Mouse (Mus musculus): ENCODE measurements around the gene Plb1. TPM values are rescaled to one million over a fixed set of nuclear protein-coding genes. Genes with fewer than 3 reads are reported as not detected.

Plb1 gene
- total and polyA plus RNA-seq, 3 experiments: 0.51 to 2.3 (median 0.66) TPM

DNA sequence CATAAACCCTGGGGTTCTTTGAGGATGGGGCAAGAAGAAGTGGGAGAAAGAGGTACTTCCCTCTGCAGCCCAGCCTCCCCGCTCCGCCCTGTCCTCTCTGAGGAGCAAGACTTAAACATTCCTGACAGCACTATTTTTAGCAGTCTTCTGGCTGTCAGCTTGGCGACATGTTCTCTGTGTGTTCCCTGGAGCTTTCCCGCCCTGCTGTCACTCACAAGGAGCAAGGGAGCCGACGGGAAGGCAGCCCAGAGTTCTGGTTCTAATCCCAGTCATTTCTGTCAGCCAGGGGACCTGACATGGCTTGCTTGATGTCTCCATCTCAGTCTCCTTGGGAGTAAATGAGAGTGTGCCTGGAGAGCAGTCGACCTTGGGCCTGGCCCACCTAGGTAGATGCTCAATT, 40.0 kb downstream of the Plb1 start:
- 0 out of 4 replicates have a peak, but pooled peaks cover 0 to 3% of the 10 kb centered on the region in 2 experiments for H3K4me1 ChIP-seq (ENCODE audit: control insufficient read depth in 1 of 2, insufficient read depth in 2 of 2)

DNA sequence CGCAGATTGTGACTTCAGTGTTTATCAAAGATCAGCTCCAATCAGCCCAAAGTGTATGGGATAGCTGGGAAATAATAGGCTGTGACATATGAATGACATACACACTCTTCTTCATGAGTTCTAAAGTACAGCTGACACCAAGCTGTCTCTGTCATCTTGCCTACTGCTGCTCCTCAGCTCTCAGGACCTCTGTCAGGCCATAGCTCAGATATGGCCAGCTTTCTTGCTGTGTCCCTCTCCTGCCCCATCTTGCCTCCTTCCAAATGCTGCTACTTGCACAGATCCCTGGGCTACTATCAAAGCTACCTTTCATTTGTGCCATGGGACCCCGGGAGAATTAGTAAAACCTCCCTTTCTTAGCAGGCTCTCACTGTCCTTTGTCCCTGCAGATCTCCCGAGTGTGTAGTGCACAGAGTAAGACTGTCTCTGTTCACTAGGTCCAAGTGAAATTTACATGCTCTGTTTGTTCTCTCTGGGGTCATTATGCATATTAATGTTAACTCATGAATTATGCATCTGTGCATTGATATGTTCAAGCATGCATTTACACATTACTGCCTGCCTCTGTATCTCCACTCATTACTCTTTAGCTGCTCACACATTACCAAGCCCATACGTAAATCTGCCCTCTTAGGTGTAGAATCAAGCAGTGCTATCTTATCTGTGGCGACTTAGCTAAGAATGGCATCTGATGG, 45.6 kb downstream of the Plb1 start:
- Histone ChIP-seq H3K79me2 (replicated peaks; ENCODE audit: control insufficient read depth, extremely low read depth, insufficient read depth, poor library complexity, severe bottlenecking) (no peaks in the 10 kb centered on the region), H3K4me3 (replicated peaks in 1 of 3; ENCODE audit: low read depth in 2 of 3, low read length in 2 of 3, poor library complexity in 1 of 3) (no peak overlapping the region), H3K4me1 (ENCODE audit: control insufficient read depth in 1 of 2, insufficient read depth in 2 of 2) (peaks cover 8 to 18% of the 10 kb centered on the region in 2 experiments), H3K36me3 (replicated peaks in 1 of 2; ENCODE audit: control insufficient read depth in 1 of 2, insufficient read depth in 1 of 2, low read length in 1 of 2) (no peaks in the 10 kb centered on the region), H3K9ac (ENCODE audit: insufficient read depth, low read depth) (no peak overlapping the region), H3K9me3 (replicated peaks; ENCODE audit: low read length) (no peaks in the 10 kb centered on the region), H3K27me3 (replicated peaks) (no peaks in the 10 kb centered on the region), H3K4me2 (ENCODE audit: insufficient read depth, low read depth, poor library complexity, severe bottlenecking) (no peak overlapping the region), H3K27ac (ENCODE audit: insufficient read depth, low read depth) (no peak overlapping the region)
- TF ChIP-seq MAZ (IDR thresholded peaks at IDR 0.05; ENCODE audit: low read depth, low read length): no peak
- TF ChIP-seq ZNF384 (IDR thresholded peaks at IDR 0.05; ENCODE audit: low read depth, low read length): no peak
- TF ChIP-seq USF2 (conservative IDR thresholded peaks at IDR 0.05; ENCODE audit: low read depth, low read length): no peak
- no peak for TF ChIP-seq POLR2AphosphoS2 (IDR thresholded peaks at IDR 0.05; ENCODE audit: low read depth, low read length)
- no peak for DNase-seq (ENCODE audit: extremely low read depth)
- dilution Hi-C loops (cut with MboI; ENCODE audit: extremely low pct_ligation_motif_present, extremely low pct_unique_long_range_greater_than_20kb, low sequenced_read_pairs) (no loop called here), in situ Hi-C loops (cut with MboI; ENCODE audit: low pct_ligation_motif_present, low pct_unique_long_range_greater_than_20kb, low sequenced_read_pairs) (no loop called here)

More for the DNA sequence above, 40.0 kb downstream of the Plb1 start:
- Histone ChIP-seq H3K9me3 (replicated peaks; ENCODE audit: low read length) (no peaks in the 10 kb centered on the region), H3K27ac (ENCODE audit: insufficient read depth, low read depth) (no peak overlapping the region), H3K4me2 (ENCODE audit: insufficient read depth, low read depth, poor library complexity, severe bottlenecking) (no peak overlapping the region), H3K27me3 (replicated peaks) (no peaks in the 10 kb centered on the region), H3K36me3 (replicated peaks in 1 of 2; ENCODE audit: control insufficient read depth in 1 of 2, insufficient read depth in 1 of 2, low read length in 1 of 2) (no peaks in the 10 kb centered on the region), H3K9ac (ENCODE audit: insufficient read depth, low read depth) (no peak overlapping the region), H3K79me2 (replicated peaks; ENCODE audit: control insufficient read depth, extremely low read depth, insufficient read depth, poor library complexity, severe bottlenecking) (no peaks in the 10 kb centered on the region), H3K4me3 (replicated peaks in 1 of 3; ENCODE audit: low read depth in 2 of 3, low read length in 2 of 3, poor library complexity in 1 of 3) (no peak overlapping the region)
- TF ChIP-seq CTCF (conservative IDR thresholded peaks at IDR 0.05 in 1 of 2, IDR thresholded peaks at IDR 0.05 in 1 of 2; ENCODE audit: low read depth in 2 of 2, low read length in 2 of 2): no peak
- no peak for TF ChIP-seq ELF1 (IDR thresholded peaks at IDR 0.05; ENCODE audit: low read depth, low read length)
- TF ChIP-seq MYC (IDR thresholded peaks at IDR 0.05; ENCODE audit: low read depth, low read length): no peak
- no peak for TF ChIP-seq SMC3 (IDR thresholded peaks at IDR 0.05; ENCODE audit: low read depth, low read length)
- dilution Hi-C loops (cut with MboI; ENCODE audit: extremely low pct_ligation_motif_present, extremely low pct_unique_long_range_greater_than_20kb, low sequenced_read_pairs): no loop called here
- DNase-seq (ENCODE audit: extremely low read depth): no peak
- in situ Hi-C loops (cut with MboI; ENCODE audit: low pct_ligation_motif_present, low pct_unique_long_range_greater_than_20kb, low sequenced_read_pairs): no loop called here

DNA sequence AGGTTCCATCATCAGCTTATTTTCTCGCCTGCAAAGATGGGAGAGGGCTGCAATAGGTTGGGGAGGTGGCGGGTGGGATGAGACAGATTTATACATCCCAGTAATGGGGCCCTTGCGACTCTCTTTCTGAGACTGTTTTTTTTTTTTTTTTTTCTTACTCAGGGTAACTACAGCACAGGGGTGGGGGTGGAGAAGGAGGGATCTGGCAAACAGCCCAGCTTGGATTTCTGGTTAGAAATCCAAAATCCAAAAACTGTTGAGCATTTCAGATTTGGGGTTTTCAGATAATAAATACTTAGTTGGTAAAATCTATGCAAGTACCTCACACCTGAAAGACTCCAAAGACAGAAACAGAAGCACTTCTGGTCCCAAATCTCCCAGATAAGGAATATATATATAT, 47.6 kb downstream of the Plb1 start:
- dilution Hi-C loops (cut with MboI; ENCODE audit: extremely low pct_ligation_motif_present, extremely low pct_unique_long_range_greater_than_20kb, low sequenced_read_pairs): no loop called here

More for the DNA sequence above, 47.6 kb downstream of the Plb1 start:
- Histone ChIP-seq H3K36me3 (replicated peaks in 1 of 2; ENCODE audit: control insufficient read depth in 1 of 2, insufficient read depth in 1 of 2, low read length in 1 of 2) (no peaks in the 10 kb centered on the region), H3K27me3 (replicated peaks) (no peaks in the 10 kb centered on the region), H3K27ac (ENCODE audit: insufficient read depth, low read depth) (no peak overlapping the region), H3K9ac (ENCODE audit: insufficient read depth, low read depth) (no peak overlapping the region), H3K79me2 (replicated peaks; ENCODE audit: control insufficient read depth, extremely low read depth, insufficient read depth, poor library complexity, severe bottlenecking) (no peaks in the 10 kb centered on the region), H3K9me3 (replicated peaks; ENCODE audit: low read length) (no peaks in the 10 kb centered on the region), H3K4me3 (replicated peaks in 1 of 3; ENCODE audit: low read depth in 2 of 3, low read length in 2 of 3, poor library complexity in 1 of 3) (no peak overlapping the region), H3K4me1 (ENCODE audit: control insufficient read depth in 1 of 2, insufficient read depth in 2 of 2) (peaks cover 8 to 23% of the 10 kb centered on the region in 2 experiments), H3K4me2 (ENCODE audit: insufficient read depth, low read depth, poor library complexity, severe bottlenecking) (no peak overlapping the region)
- TF ChIP-seq E2F4 (IDR thresholded peaks at IDR 0.05; ENCODE audit: insufficient replicate concordance, low read depth, low read length): no peak
- no peak for TF ChIP-seq CHD2 (IDR thresholded peaks at IDR 0.05; ENCODE audit: low read length)
- no peak for TF ChIP-seq NRF1 (IDR thresholded peaks at IDR 0.05; ENCODE audit: low read depth, low read length)
- no peak for TF ChIP-seq ELF1 (IDR thresholded peaks at IDR 0.05; ENCODE audit: low read depth, low read length)
- no peak for TF ChIP-seq SIN3A (IDR thresholded peaks at IDR 0.05; ENCODE audit: low read length)
- TF ChIP-seq RAD21 (IDR thresholded peaks at IDR 0.05; ENCODE audit: low read depth, low read length): no peak
- no peak for TF ChIP-seq KAT2A (IDR thresholded peaks at IDR 0.05; ENCODE audit: insufficient replicate concordance, low read length)
- no peak for TF ChIP-seq MXI1 (IDR thresholded peaks at IDR 0.05; ENCODE audit: low read depth, low read length)
- TF ChIP-seq ZMIZ1 (IDR thresholded peaks at IDR 0.05; ENCODE audit: low read depth, low read length): no peak
- no peak for TF ChIP-seq MAX (IDR thresholded peaks at IDR 0.05; ENCODE audit: low read length)
- TF ChIP-seq USF2 (conservative IDR thresholded peaks at IDR 0.05; ENCODE audit: low read depth, low read length): no peak
- no peak for TF ChIP-seq PAX5 (IDR thresholded peaks at IDR 0.05; ENCODE audit: low read length)
- TF ChIP-seq JUND (conservative IDR thresholded peaks at IDR 0.05; ENCODE audit: low read depth, low read length): no peak
- no peak for TF ChIP-seq ZKSCAN1 (IDR thresholded peaks at IDR 0.05; ENCODE audit: borderline replicate concordance, low read depth, low read length)
- no peak for TF ChIP-seq POLR2AphosphoS2 (IDR thresholded peaks at IDR 0.05; ENCODE audit: low read depth, low read length)
- no peak for TF ChIP-seq ZNF384 (IDR thresholded peaks at IDR 0.05; ENCODE audit: low read depth, low read length)
- no peak for TF ChIP-seq CTCF (conservative IDR thresholded peaks at IDR 0.05 in 1 of 2, IDR thresholded peaks at IDR 0.05 in 1 of 2; ENCODE audit: low read depth in 2 of 2, low read length in 2 of 2)
- no peak for TF ChIP-seq USF1 (IDR thresholded peaks at IDR 0.05; ENCODE audit: low read depth, low read length)
- no peak for TF ChIP-seq MAZ (IDR thresholded peaks at IDR 0.05; ENCODE audit: low read depth, low read length)
- TF ChIP-seq TCF12 (IDR thresholded peaks at IDR 0.05; ENCODE audit: low read depth, low read length): no peak
- DNase-seq (ENCODE audit: extremely low read depth): no peak
- in situ Hi-C loops (cut with MboI; ENCODE audit: low pct_ligation_motif_present, low pct_unique_long_range_greater_than_20kb, low sequenced_read_pairs): no loop called here
